Mouse (Mus musculus) liver, postnatal 0 days (tissue): Measurements from ENCODE around the gene Vim.

Experiments
- CTCF ChIP-seq: sonication (generic); IDR thresholded peaks from 2 replicates; pipeline ENCODE4 v1.5.1; 2016; ENCODE audit warnings: antibody characterized with exemption, low read depth
- EP300 ChIP-seq: IDR thresholded peaks from 2 replicates; pipeline ENCODE4 v1.6.1; 2016; ENCODE audit warnings: antibody characterized with exemption, low read depth, mild to moderate bottlenecking

- TF ChIP-seq CTCF (no peak), EP300 (no peak)
Observed at GRCm38 (mm10) chr2:13598166-13598565, 24.4 kb downstream of the Vim start.
